Mouse (Mus musculus) limb, embryonic 14.5 days (tissue): ENCODE results near the gene Capn11. TPM values are rescaled to one million over a fixed set of nuclear protein-coding genes. Genes with fewer than 3 reads are reported as not detected.
A peak's percentile ranks its signal among the peaks of the same experiment; 100 is the strongest.

ENCODE experiments used
- ATAC-seq: fragments of 200-750 bp; cut with Nextera tagmentation; 2 replicates; pipeline ENCODE4 v1.8.0; 2017; ENCODE audit warnings: low read depth, moderate number of reproducible peaks, moderate TSS enrichment; ENCODE audit not compliant: low FRiP score
- DNase-seq: peaks from one replicate; pipeline ENCODE4 v3.0.0-alpha.2; 2015; ENCODE audit warnings: low spot score
- H3K27ac ChIP-seq: fragments of 300-500 bp; sonication (generic); replicated peaks from 2 replicates; pipeline ENCODE4 v1.5.1; 2014; ENCODE audit warnings: low read depth, mild to moderate bottlenecking, low read length, moderate library complexity, mixed read lengths
- H3K27me3 ChIP-seq: fragments of 300-500 bp; sonication (generic); 2 replicates; pipeline ENCODE4 v1.6.1; 2014; ENCODE audit warnings: low read length, mixed read lengths; ENCODE audit not compliant: control insufficient read depth, insufficient read depth
- H3K36me3 ChIP-seq: fragments of 300-500 bp; sonication (generic); 2 replicates; pipeline ENCODE4 v1.6.1; 2014; ENCODE audit warnings: mild to moderate bottlenecking, low read length, moderate library complexity, mixed read lengths; ENCODE audit not compliant: control insufficient read depth, insufficient read depth
- H3K4me1 ChIP-seq: fragments of 300-500 bp; sonication (generic); 2 replicates; pipeline ENCODE4 v1.6.1; 2014; ENCODE audit warnings: antibody characterized with exemption, low read length, mixed read lengths; ENCODE audit not compliant: control insufficient read depth, insufficient read depth
- H3K4me2 ChIP-seq: fragments of 300-500 bp; sonication (generic); replicated peaks from 2 replicates; pipeline ENCODE4 v1.6.1; 2014; ENCODE audit warnings: low read depth, mild to moderate bottlenecking, low read length, moderate library complexity; ENCODE audit not compliant: severe bottlenecking
- H3K4me3 ChIP-seq: fragments of 300-500 bp; sonication (generic); replicated peaks from 2 replicates; pipeline ENCODE4 v1.5.1; 2014; ENCODE audit warnings: low read length
- H3K9ac ChIP-seq: fragments of 300-500 bp; sonication (generic); 2 replicates; pipeline ENCODE4 v1.6.1; 2014; ENCODE audit warnings: mild to moderate bottlenecking, low read depth, low read length, moderate library complexity; ENCODE audit not compliant: severe bottlenecking
- H3K9me3 ChIP-seq: fragments of 300-500 bp; sonication (generic); 2 replicates; pipeline ENCODE4 v1.6.1; 2016; ENCODE audit warnings: low read length; ENCODE audit not compliant: control insufficient read depth
- POLR2A ChIP-seq: fragments of 200-500 bp; IDR thresholded peaks from 2 replicates; pipeline ENCODE4 v1.8.0; 2012; ENCODE audit warnings: inconsistent platforms, mild to moderate bottlenecking, moderate library complexity, borderline replicate concordance; ENCODE audit not compliant: insufficient read depth, insufficient read length; ENCODE audit errors: extremely low read depth
- WGBS: fragments of 180-500 bp; shearing (Covaris S2); extraction: QIAGEN DNeasy Blood & Tissue Kit; methylation state at CpG from one replicate; pipeline ENCODE4 v1.1.7; 2014; 5-methylcytosine and 5-hydroxymethylcytosine counted together
- polyA plus RNA-seq, 2 experiments: library from polyadenylated mRNA; depleted of rRNA in 1 of 2; stranded (reverse) in 1 of 2; unstranded in 1 of 2; fragments of >200 nt; fragmentation: Nextera tagmentation in 1 of 2; extraction: Ambion mirVana in 1 of 2; gene quantifications; 2 replicates each; pipeline versions ENCODE4 v1.2.1 to v1.2.3; 2012 to 2014

Capn11 gene
- polyA plus RNA-seq, 2 experiments, result 0.03 TPM; not detected in 1

DNA sequence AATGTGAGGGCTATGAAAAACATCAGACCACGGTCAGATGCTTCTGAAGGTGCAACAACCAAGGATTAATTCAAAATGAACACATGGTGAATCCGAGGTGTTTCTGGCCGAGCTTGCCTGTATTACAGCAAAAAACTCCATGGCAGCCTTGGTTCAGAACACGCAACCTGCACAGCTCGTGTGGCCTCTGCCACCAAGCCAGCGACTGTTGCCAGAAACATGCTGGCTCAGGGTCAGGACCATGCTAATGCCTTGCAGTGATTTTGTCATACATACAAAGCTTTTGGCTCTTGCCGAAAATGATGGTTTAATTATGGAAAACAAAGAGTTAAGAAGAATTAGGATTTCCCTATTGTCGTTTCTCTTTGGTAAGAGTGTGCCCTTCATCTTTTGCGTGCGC lies 8.9 kb upstream of the Capn11 start:
- DNase-seq, result no peak
- H3K4me3 ChIP-seq, result no peak overlapping the region
- no peak overlapping the region for H3K9ac ChIP-seq
- H3K4me2 ChIP-seq, result no peak overlapping the region
- H3K36me3 ChIP-seq, result peaks cover 74% of the 10 kb centered on the region
- no peak for ATAC-seq
- WGBS, result 91% methylated on average over 10 of the region's 10 CpGs
- H3K27ac ChIP-seq, result no peak overlapping the region
- H3K4me1 ChIP-seq, result no peaks in the 10 kb centered on the region
- no peaks in the 10 kb centered on the region for H3K9me3 ChIP-seq
- no peak for TF ChIP-seq POLR2A
- no peaks in the 10 kb centered on the region for H3K27me3 ChIP-seq

DNA sequence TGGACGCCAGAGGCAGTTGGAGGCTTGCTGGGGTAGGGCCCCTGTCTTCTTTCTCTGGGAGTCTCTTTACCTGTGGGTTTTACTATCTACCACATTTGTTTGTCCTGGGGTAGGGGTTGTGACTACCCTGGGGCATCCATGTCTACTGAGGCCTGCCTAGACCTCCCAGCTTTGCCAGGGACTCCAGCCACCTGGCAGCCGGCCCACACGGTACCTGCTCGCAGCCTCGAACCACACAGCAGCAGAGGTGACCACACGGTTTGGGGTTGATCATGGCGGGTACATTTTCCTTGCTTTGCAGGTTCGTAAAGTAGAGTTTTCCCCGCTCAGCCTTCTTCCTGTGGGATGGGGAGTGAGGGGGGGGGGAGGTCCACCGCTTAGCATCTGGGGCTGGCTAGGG lies 8.4 kb upstream of the Capn11 start:
- H3K36me3 ChIP-seq, result peaks cover 74% of the 10 kb centered on the region
- no peaks in the 10 kb centered on the region for H3K9me3 ChIP-seq
- WGBS, result 80% methylated on average over 10 of the region's 10 CpGs
- no peak overlapping the region for H3K9ac ChIP-seq
- H3K4me1 ChIP-seq, result no peaks in the 10 kb centered on the region
- ATAC-seq (no peak), DNase-seq (no peak)
- H3K4me2 ChIP-seq, result no peak overlapping the region
- H3K27me3 ChIP-seq, result no peaks in the 10 kb centered on the region
- no peak overlapping the region for H3K27ac ChIP-seq
- no peak overlapping the region for H3K4me3 ChIP-seq
- no peak for TF ChIP-seq POLR2A

DNA sequence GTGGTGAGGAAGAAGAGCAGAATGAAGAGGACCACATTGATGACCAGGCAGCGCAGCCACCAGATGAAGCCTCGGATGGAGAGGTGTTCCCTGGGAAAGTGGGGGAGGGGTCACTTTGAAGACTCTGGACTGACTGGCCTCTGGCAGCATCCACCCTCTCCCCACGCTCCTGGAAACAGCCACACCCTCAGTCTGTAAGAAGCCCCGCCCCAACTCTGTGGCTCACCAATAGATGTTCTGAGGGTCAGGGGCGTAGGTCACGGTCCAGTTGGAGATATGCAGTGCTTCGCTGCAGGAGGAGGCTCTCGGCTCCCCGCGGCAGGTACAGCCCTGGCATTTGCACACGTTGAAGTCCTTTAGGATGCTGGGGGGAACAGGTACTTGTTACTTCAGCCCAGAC lies 7.0 kb upstream of the Capn11 start:
- WGBS, result 80% methylated on average over 11 of the region's 11 CpGs
- Histone ChIP-seq H3K27me3 (no peaks in the 10 kb centered on the region), H3K36me3 (peaks cover 77% of the 10 kb centered on the region), H3K9ac (no peak overlapping the region), H3K4me3 (no peak overlapping the region), H3K4me1 (no peaks in the 10 kb centered on the region), H3K27ac (no peak overlapping the region), H3K9me3 (no peaks in the 10 kb centered on the region), H3K4me2 (no peak overlapping the region)
- no peak for ATAC-seq
- TF ChIP-seq POLR2A, result no peak
- no peak for DNase-seq

- ATAC-seq (no peak), DNase-seq (no peak)
- H3K9ac ChIP-seq, result no peak overlapping the region
- no peak overlapping the region for H3K27ac ChIP-seq
- peaks cover 70% of the 10 kb centered on the region for H3K36me3 ChIP-seq
- no peaks in the 10 kb centered on the region for H3K9me3 ChIP-seq
- 91% methylated on average over 13 of the region's 13 CpGs for WGBS
- H3K27me3 ChIP-seq, result no peaks in the 10 kb centered on the region
- no peak overlapping the region for H3K4me3 ChIP-seq
- no peak overlapping the region for H3K4me2 ChIP-seq
- H3K4me1 ChIP-seq, result no peaks in the 10 kb centered on the region
- TF ChIP-seq POLR2A, result no peak
Observed at GRCm38 (mm10) chr17:45664608-45665007, 5.5 kb upstream of the Capn11 start.

DNA sequence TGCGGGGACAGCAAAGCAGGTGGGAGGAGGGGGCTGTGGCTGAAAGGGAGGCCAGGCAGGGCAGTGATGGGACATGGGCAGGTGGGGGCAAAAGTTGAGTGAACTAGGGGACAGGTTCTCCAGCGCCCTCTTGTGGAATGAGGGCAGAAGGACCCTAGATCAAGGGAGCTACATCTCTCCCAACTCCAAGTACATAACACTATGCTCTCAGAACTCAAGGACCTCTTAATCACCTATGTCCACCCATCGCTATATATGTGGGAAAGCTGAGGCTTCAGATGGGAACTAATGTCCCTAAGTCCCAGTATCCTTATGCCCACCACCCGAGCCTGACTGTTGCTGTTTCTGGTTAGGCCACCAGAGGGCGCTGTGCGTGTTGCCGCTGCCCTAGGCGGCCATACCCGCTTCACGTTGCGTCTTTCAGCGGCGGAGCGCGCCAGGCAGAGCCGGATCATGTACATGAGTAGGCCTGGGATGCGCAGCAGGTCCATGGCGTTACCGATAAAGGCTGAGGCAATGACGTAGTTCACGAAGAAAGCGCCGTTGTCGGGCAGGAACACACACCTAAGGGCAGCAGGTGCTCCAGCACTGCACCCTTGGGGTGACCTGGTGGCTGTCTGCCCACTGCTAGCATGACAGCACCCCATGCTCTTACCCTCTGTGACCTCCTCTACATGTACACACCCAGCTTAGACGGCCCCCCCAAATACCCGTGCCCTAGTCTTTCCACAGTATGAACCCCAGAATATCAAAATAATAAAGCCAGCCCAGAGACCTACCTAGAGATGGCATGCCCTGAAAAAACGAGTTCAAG lies 4.2 kb upstream of the Capn11 start:
- no peak overlapping the region for H3K9ac ChIP-seq
- no peak overlapping the region for H3K27ac ChIP-seq
- H3K4me1 ChIP-seq, result no peaks in the 10 kb centered on the region
- peak; percentile 45; the same call in 1 of the 2 replicates for ATAC-seq
- H3K4me2 ChIP-seq, result no peak overlapping the region
- 30% methylated on average over 27 of the region's 27 CpGs for WGBS
- H3K4me3 ChIP-seq, result no peak overlapping the region
- no peaks in the 10 kb centered on the region for H3K27me3 ChIP-seq
- peaks cover 63% of the 10 kb centered on the region for H3K36me3 ChIP-seq
- no peaks in the 10 kb centered on the region for H3K9me3 ChIP-seq
- DNase-seq, result peak; percentile 58
- TF ChIP-seq POLR2A, result no peak
